Comparison of ENCODE assay signal across 17 mouse cellular contexts in genomic region chr6:129260940-129261339, GRCm38 (mm10). TPM values are rescaled to one million over a fixed set of nuclear protein-coding genes. Genes with fewer than 3 reads are reported as not detected.
"Had no signal": no experiment of that assay in that cellular context is flagged by ENCODE, and none has a peak within 500 bp of the region (broad histone marks: within the 10 kb centered on the region; RNA-seq: fewer than 3 reads in every experiment).

No protein-coding gene starts in this region.

- H3K9ac ChIP-seq: midbrain, embryonic 12.5 days had no signal

- H3K36me3 ChIP-seq: limb, embryonic 10.5 days; midbrain, embryonic 12.5 days had no signal

- DNase-seq: kidney, adult 11 months; kidney, adult 9 months; kidney, postnatal 10 days; lung, adult 2 months; lung, postnatal 4 days; right cerebral cortex, postnatal 25 days; thymus, postnatal 4 days had no signal

- H3K27me3 ChIP-seq: megakaryocyte, embryonic 14.5 days; midbrain, embryonic 12.5 days had no signal

- H3K4me1 ChIP-seq: limb, embryonic 10.5 days; midbrain, embryonic 12.5 days had no signal

- H3K9me3 ChIP-seq: limb, embryonic 10.5 days; megakaryocyte, embryonic 14.5 days; midbrain, embryonic 12.5 days had no signal

- H3K4me2 ChIP-seq: midbrain, embryonic 12.5 days had no signal

- H3K27ac ChIP-seq: left cerebral cortex, adult 2 months; limb, embryonic 10.5 days; midbrain, embryonic 12.5 days had no signal

- H3K4me3 ChIP-seq: left cerebral cortex, adult 2 months; limb, embryonic 10.5 days; megakaryocyte, embryonic 14.5 days; midbrain, embryonic 12.5 days had no signal

- ATAC-seq: lung, postnatal 0 days; midbrain, embryonic 16.5 days had no signal

RNA-seq across cellular contexts. Expression of gene Cd69, which starts 14.3 kb away (rescaled TPM):
- total RNA-seq: layer of hippocampus, adult 8-10 months; layer of hippocampus, postnatal 25 days; left cerebral cortex, adult 2 months; left cerebral cortex, postnatal 14 days had no signal
- polyA plus RNA-seq: midbrain, embryonic 12.5 days; midbrain, embryonic 16.5 days; neural tube, embryonic 14.5 days had no signal
